Mouse (Mus musculus) embryo, embryonic 10.5 days (tissue): ENCODE data around the gene Cfap77.
A peak's percentile ranks its signal among the peaks of the same experiment; 100 is the strongest.

Experiments used
- DNase-seq: peaks from one replicate; pipeline ENCODE4 v3.0.0-alpha.2; 2015; ENCODE audit warnings: low spot score

The Cfap77 gene

GRCm38 (mm10) chr2:29051932-29052331, 2.9 kb downstream of the Cfap77 start:
- DNase-seq, result no peak

DNA sequence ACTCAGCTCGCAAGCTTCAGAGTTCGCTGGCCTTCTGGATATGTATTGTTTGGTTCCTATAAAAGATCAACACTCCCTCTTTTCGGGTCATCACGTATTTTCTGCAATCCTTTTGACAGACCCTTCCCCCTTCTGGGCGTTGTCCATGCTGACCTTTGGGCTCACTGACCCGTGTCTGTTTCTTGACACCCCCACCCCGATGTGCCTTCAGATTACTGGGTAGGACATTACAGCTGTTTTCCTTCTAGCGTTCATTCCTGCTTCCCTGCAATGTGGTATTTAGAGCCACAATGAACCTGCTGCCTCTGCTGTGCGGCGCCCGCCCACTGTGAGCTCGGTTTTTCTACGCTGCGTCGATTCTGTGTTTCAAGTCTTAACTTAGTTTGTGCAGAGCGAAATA, 8.7 kb downstream of the Cfap77 start:
- DNase-seq, result peak; percentile 75

- no peak for DNase-seq
Measured at GRCm38 (mm10) chr2:29042124-29042523, 12.7 kb downstream of the Cfap77 start.

DNA sequence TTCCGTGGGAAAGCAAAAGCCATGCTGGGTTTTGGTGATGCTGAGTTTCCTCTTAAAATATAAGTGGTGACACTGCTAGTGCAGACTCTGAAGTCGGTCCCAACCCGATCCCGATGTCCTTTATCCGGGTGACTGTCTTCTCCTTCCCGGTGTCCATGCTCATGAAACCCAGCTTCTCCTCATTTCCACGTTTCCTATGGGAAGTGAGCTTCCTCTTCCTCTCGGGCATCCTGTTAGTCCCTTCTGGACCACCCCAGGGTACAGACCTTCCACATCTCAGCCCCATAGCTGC, 13.4 kb downstream of the Cfap77 start:
- no peak for DNase-seq

- peak; percentile 48 for DNase-seq
Measured at GRCm38 (mm10) chr2:29040594-29041476, 14.0 kb downstream of the Cfap77 start.

- no peak for DNase-seq
Measured at GRCm38 (mm10) chr2:29039741-29040140, 15.1 kb downstream of the Cfap77 start.

GRCm38 (mm10) chr2:29035698-29036097, 19.2 kb downstream of the Cfap77 start:
- no peak for DNase-seq

DNA sequence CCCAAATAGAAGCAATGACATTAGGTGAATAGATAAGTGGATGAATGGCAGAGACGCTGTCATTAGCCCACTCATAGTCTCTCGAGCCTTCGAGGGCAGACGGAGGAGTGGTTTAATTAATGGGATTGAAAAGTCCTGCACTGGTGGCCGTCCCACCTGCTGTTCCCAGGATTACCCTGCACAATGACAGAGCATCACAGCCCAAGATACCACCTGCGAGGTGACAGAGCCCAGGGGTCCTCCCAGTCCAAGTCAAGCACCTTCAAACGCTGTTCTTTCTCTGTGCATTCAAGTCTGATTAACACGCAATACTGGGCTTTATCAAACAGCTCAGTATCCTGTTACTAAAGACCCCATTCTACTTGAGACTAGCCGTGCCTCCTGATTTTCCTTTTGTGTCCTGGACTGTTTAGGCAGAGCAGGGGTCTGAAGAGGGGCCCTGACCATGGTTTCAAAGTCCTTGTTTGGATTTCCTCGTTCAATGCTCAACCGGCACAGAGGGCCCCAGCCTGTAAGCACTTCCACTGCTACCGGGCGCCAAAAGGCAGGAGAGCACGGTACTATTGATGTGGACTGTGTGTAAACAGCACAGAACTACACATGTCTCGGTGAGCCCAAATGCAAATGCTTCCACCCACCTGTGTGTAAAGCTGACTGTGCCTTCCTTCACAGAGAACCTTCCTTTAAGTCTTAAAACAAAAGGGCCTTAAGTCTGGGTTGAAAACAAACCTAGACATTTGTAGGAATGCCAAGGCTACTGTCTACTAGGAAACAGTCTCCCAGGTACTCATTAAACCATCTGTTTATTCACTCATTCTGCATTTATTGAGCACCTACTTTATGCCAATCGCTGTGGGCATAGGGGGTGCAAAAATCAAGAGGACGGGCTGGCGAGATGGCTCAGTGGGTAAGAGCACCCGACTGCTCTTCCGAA, 20.1 kb downstream of the Cfap77 start:
- DNase-seq, result no peak

DNA sequence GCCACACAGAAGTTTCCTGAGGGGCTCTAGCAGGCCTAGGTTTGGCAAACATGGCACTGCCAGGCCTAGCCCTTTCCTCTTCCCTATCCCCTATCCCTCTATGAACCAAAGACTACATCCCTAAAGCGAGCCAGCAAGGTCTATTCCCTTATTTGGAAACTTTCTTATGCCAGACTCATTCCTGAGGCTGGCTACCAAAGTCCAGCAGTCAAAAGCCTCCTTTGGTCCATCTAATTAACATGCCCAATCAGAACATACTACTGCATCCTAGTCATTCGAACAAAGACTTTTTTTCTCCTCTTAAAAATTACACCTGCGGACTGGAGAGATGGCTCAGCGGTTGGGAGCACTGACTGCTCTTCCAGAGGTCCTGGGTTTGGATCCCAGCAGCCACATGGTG, 22.9 kb downstream of the Cfap77 start:
- DNase-seq, result no peak

GRCm38 (mm10) chr2:29030048-29030734, 24.7 kb downstream of the Cfap77 start:
- DNase-seq, result no peak

- DNase-seq, result no peak
Measured at GRCm38 (mm10) chr2:29025284-29025683, 29.6 kb downstream of the Cfap77 start.

DNA sequence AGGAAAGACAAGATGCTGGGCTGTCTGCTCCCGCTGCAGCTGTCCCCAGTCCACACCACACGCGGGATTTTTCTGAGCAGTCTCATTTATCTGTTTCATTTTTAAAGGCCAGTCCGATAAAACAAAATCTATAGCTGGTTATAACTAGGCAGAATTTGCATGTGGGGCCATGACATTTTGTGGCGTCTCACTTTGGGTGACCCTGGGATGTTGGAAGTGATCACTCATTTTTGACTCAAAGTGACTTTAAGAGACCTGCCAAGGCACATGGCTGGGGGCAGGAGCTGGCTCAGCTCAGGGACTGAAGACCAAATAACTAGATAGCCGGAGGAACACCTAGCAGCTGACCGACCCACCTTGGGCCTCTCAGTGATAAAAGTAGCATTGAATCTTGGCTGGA, 31.9 kb downstream of the Cfap77 start:
- no peak for DNase-seq

- no peak for DNase-seq
Measured at GRCm38 (mm10) chr2:29021025-29021424, 33.8 kb downstream of the Cfap77 start.

- no peak for DNase-seq
Measured at GRCm38 (mm10) chr2:29018680-29019079, 36.2 kb downstream of the Cfap77 start.

GRCm38 (mm10) chr2:29016599-29017587, 38.0 kb downstream of the Cfap77 start:
- DNase-seq, result peak; percentile 76

GRCm38 (mm10) chr2:29012523-29012922, 42.3 kb downstream of the Cfap77 start:
- no peak for DNase-seq

DNA sequence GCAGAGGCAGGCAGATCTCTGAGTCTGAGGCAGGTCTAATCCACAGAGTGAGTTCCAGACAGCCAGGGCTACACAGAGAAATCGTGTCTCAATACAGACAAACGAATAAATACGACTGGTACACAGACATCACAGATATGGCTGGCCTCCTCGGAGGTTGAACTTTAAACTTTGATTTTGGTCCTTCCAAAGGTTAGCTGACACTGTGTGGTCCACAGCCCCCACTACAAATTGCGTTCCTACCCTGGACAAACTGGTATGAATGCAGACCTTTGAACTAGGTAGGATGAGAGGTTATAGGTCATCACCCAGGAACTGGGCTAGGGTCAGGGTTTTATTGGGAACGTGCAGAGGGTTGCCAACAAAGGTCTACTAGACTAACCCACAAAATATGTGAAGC, 47.2 kb downstream of the Cfap77 start:
- no peak for DNase-seq

DNA sequence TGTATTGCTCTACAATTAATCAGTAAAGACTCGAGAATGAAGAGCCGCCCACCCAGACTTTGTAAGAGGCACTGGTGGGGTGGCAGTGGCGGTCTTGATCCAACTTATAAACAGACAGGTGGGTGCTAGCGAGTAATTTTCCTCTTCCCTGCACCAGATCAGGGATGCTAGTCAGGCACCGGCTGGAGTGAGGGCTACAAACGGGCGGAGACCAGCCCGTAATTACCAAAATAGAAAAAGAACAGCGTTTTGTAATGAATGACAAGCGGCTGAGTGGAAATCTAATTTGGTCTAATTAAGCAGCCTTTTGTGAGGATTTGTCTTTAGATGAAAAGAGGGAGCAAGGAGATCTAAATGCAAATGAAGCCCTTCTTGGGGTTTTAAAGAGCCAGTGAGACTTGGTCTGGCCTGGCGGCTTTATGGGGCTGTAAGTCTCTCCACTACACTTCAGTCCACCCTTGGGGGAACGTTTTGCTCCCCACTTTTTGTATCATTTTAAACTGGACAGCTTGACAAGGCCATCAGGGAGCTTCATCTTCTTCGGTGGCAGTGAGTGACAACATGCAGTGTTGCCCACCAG, 48.3 kb downstream of the Cfap77 start:
- no peak for DNase-seq

DNA sequence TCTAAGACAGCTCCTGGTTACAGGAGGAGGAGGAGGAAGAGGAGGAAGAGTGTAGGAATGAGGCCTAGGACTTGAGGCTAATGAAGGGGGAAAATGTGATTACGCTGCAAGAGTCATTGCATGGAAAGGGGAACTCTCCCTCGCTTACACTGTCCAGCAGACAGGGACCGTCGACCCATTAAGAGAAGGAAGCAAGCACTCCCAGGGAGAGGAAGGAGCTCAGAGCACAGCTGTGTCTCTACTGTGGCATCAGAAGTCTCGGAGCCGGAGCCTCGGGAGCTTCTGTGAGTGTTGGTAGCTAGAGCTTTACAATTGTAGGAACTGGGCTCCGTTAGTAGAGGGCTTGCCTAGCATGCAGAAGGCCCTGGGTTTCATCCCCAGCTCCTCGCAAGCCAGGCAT, 50.8 kb downstream of the Cfap77 start:
- DNase-seq, result no peak

- no peak for DNase-seq
Measured at GRCm38 (mm10) chr2:28998246-28998645, 56.6 kb downstream of the Cfap77 start.
